Mouse (Mus musculus): ENCODE results near the gene Spindoc. TPM values are rescaled to one million over a fixed set of nuclear protein-coding genes. Genes with fewer than 3 reads are reported as not detected.

The Spindoc gene
- polyA plus RNA-seq (2015; fragmentation: Nextera tagmentation; extraction: Ambion mirVana) = 7.6 and 10.6 TPM in 2 replicates

GRCm38 (mm10) chr19:7382903-7383865, at the start of gene Spindoc:
Gene Spindoc, minus strand, starts transcription at chr19:7382994.

GRCm38 (mm10) chr19:7416834-7417735, 34.3 kb upstream of the Spindoc start, which contains the start of gene 2700081O15Rik:
Gene 2700081O15Rik, plus strand, starts transcription at chr19:7417625.

GRCm38 (mm10) chr19:7341512-7342397, 41.0 kb downstream of the Spindoc start, which contains the start of gene Mark2:
Gene Mark2, minus strand, starts transcription at chr19:7341860.

Other genes starting within 250 kb of the Spindoc start
- 72.8 and 81.2 TPM in 2 replicates for gene Otub1, start 176.7 kb downstream of the Spindoc start, polyA plus RNA-seq (2015; fragmentation: Nextera tagmentation; extraction: Ambion mirVana)
- 818 and 869 TPM in 2 replicates for gene Cox8a, start 165.4 kb downstream of the Spindoc start, polyA plus RNA-seq (2015; fragmentation: Nextera tagmentation; extraction: Ambion mirVana)
- gene Naa40, start 141.8 kb downstream of the Spindoc start, polyA plus RNA-seq (2015; fragmentation: Nextera tagmentation; extraction: Ambion mirVana) = 32.8 and 34.8 TPM in 2 replicates
- 1.5 TPM in 2 replicates for gene Rcor2, start 115.7 kb downstream of the Spindoc start, polyA plus RNA-seq (2015; fragmentation: Nextera tagmentation; extraction: Ambion mirVana)
- 25.2 and 32.3 TPM in 2 replicates for gene Mark2, start 41.1 kb downstream of the Spindoc start, polyA plus RNA-seq (2015; fragmentation: Nextera tagmentation; extraction: Ambion mirVana)
- 2.4 and 3.1 TPM in 2 replicates for gene 2700081O15Rik, start 34.6 kb upstream of the Spindoc start, polyA plus RNA-seq (2015; fragmentation: Nextera tagmentation; extraction: Ambion mirVana)
- gene Rtn3, start 100.3 kb upstream of the Spindoc start, polyA plus RNA-seq (2015; fragmentation: Nextera tagmentation; extraction: Ambion mirVana) = 70.4 and 79.1 TPM in 2 replicates
- 13.7 and 14.1 TPM in 2 replicates for gene Atl3, start 111.0 kb upstream of the Spindoc start, polyA plus RNA-seq (2015; fragmentation: Nextera tagmentation; extraction: Ambion mirVana)
- gene Pla2g16, start 174.5 kb upstream of the Spindoc start, polyA plus RNA-seq (2015; fragmentation: Nextera tagmentation; extraction: Ambion mirVana) = 31.0 and 36.0 TPM in 2 replicates
- not detected in 2 replicates for gene Lgals12, start 224.2 kb upstream of the Spindoc start, polyA plus RNA-seq (2015; fragmentation: Nextera tagmentation; extraction: Ambion mirVana)
- gene Hrasls5, start 229.5 kb upstream of the Spindoc start, polyA plus RNA-seq (2015; fragmentation: Nextera tagmentation; extraction: Ambion mirVana) = not detected in 2 replicates